Mouse (Mus musculus): Measurements from ENCODE around the gene Ttll3.

Ttll3 gene

DNA sequence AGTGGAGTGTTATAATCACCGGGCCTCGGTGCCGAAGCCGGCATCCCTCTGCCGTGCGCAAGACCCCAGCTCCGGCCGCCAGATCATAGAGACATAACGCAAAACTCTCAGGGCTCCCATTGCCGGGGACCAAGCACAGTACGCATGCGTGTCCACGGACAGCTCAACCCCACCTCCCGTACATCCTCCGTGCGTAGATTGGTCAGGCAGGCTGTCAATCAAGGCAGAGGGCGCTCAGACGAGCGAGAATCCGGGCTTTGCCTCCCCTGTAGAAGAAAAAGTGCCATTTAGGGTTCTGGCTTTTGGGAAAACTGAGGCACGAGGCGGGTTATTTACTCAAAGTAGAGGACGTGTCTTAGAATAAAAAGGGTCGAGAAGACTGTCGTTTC is 30.1 kb downstream of the Ttll3 start, which contains the start of gene Rpusd3:
TSS of gene Rpusd3 (minus strand) at position 142 of the 389 bp plus-strand sequence.
- DNase-seq (ENCODE audit: low spot score in 2 of 2), result peak; percentile 99 to 100

DNA sequence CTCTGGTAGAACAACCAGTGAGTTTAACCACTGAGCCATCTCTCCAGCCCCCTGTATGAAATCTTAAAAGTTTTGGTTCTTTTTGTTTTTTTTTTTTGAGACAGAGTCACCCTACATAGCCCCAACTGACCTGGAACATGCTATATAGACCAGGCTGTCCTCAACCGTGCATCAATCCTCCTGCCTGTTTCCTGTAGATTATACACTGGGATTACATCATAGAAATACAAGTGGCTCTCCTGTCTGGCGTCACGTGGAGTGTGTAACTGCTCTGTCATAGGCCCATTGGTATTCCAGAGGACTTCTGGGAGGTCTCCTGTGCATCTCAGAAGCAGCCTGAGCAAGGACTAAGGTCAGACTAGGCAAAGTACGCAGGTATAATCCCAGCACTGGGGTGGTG is 33.9 kb downstream of the Ttll3 start:
- DNase-seq (ENCODE audit: low spot score in 2 of 2), result no peak

DNA sequence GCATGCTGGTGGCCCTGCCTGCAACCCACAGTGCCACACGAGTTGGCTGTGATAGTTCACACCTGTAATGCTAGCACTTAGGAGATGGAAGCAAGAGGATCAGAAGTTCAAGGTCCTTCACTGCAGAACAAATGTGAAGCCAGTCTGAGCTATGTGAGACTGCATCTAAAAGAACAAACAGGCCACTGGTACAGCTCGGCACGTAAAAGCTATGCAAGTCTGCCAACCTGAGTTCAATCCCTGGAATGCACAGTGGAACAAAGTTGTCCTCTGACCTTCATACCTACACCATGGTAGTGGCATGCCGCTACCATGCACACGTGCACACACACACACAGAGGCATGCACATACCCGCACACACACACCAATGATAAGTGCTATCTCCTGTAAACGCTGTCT is 35.1 kb downstream of the Ttll3 start:
- DNase-seq (ENCODE audit: low spot score in 2 of 2), result no peak

DNA sequence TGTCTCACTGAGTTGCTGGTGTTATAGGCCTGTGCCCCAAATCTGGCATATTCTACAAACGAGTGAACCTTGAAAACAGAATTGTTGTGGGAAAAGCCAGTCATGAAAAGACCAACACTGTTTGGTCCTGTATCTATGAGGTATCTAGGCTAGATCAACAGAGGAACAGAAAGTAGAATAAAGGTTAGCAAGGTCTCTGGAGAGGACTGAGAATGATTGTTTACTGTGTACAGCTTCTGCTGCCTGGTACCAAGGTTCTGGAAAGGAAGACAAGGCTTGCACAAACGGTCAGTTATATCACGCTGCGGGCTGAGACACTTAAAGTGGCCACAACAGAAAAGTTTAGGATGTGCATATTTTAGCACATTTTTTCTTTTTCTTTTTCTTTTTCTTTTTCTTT is 37.6 kb downstream of the Ttll3 start:
- no peak for DNase-seq (ENCODE audit: low spot score in 2 of 2)

DNA sequence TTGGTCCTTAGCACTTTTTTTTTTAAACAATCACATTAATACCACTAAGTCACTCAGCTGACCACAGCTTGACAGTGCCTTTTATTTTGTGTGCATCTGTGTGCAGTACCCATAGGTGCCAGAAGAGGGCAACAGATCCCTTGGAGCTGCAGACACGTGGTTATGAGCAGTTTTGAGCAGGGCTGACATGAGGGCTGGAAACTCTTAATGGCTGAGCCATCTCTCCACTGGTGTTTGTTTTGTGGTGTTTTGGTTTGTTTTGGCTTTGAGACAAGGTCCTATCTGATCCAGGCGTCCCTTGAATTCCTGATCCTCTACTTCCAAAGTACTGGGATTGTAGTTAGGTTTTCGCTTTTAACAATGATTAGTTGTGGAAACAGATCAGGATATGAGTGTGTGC is 38.3 kb downstream of the Ttll3 start:
- peak; percentile 28 to 57 for DNase-seq (ENCODE audit: low spot score in 2 of 2)

DNA sequence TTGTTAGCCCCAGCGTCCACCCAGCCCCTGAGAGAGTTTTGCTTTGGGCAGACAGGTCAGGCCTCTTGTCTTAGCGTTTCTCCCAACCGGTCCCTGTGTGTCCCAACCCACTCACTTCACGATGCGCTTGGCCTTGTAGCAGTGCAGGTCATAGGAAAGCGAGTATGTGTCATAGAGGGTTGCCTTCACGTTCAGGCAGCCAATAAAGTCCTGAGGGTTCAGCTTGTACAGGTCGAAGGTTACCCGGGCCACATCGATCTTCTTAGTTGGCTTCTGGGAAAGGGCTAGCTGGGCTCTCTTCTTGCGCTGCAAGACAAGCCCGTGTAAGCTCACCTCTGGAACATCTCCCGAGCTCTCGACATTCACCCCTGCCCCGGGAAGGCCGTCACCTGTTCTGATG is 38.9 kb downstream of the Ttll3 start:
- DNase-seq (ENCODE audit: low spot score in 2 of 2), result no peak

DNA sequence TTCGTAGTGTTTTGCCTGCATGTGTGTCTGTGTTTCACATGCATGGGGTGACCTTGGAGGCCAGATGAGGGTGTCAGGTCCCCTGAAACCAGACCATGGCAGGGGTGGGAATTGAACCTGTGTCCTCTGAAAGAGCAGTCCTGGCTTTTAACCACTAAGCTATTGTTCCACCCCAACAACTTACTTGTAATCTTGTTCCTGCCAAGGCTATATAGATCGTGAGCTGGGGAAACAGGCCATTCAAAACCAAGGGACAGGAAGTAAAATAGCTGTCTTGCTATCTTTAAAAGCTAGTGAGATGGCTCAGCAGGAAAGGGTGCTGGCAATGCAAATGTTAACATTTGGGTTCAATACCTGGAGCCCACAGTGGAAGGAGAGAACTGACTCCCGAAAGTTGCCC is 40.9 kb downstream of the Ttll3 start:
- DNase-seq (ENCODE audit: low spot score in 2 of 2), result no peak

DNA sequence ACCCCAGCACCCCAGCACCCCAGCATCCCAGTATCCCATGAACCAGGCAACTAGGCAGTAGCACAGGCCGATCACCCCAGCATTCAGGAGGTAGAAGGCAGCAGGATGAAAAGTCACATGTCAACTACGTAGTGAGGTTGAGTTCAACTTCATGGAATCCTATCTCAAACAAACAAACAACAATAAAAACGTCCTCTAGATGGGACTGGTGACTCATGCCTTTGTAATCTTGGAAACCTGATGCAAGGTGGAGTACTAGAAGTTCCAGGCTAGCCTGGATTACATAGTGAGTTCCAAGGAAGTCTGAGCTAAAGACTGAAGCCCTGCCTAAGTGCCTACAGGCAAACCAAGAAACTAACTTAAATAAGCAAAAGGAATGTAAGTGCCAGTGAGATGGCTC is 41.8 kb downstream of the Ttll3 start:
- DNase-seq (ENCODE audit: low spot score in 2 of 2), result no peak

DNA sequence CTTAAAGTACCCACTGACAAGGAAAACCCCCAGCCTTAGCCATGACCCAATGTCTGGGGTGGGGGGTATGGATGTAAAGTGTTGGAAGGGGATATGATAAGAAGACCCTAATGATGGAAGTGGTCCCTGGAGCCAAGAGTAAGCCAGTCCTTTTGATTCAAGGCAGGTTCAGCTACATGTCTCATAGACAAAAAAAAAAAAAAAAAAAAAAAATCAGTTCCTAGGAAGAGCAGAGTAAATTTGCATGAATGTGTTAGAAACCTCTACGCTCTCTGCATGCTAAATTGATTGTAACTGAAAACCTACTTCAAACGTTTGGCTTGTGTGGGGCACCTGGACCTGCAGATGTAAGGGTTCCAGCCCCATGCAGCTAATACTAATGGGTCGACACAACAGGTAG is 42.7 kb downstream of the Ttll3 start:
- no peak for DNase-seq (ENCODE audit: low spot score in 2 of 2)

DNA sequence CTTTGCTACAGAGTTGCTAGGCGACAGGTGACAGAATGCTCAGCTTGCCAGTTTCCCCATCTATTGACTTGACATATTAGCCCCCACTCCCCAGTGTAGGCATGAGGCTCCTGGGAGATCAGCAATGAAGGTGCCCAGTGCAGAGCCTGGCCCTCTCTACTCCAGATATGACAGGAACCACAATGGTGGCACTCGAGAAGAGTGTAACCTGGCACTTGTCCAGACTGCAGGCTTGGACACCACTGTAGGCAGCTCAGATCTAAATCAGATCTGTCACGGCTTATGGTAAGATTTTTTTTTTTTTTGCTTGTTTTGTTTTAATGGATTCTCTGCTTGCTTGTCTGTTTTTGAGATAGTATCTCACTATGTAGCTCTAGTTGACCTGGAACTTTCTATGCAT is 44.6 kb downstream of the Ttll3 start:
- no peak for DNase-seq (ENCODE audit: low spot score in 2 of 2)

DNA sequence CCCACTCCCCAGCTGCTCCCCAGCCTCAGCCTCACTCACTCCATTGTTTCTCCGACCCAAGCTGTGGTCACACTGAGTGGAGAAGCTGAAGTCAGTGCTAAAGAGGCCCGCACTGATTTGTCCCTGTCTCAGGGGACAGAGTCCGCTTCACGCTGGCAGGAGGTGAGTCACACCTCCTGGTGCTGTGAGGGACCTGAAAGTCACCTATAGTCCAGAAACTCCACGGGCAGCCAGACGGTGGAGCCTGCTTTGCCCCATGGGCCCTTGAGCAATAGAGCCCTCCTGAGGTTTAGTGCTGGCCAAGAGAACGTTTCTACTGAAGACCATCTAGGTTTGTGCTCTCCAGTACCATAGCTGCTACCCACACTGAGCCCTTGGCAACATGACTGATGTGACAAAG is 45.6 kb downstream of the Ttll3 start:
- DNase-seq (ENCODE audit: low spot score in 2 of 2), result no peak

DNA sequence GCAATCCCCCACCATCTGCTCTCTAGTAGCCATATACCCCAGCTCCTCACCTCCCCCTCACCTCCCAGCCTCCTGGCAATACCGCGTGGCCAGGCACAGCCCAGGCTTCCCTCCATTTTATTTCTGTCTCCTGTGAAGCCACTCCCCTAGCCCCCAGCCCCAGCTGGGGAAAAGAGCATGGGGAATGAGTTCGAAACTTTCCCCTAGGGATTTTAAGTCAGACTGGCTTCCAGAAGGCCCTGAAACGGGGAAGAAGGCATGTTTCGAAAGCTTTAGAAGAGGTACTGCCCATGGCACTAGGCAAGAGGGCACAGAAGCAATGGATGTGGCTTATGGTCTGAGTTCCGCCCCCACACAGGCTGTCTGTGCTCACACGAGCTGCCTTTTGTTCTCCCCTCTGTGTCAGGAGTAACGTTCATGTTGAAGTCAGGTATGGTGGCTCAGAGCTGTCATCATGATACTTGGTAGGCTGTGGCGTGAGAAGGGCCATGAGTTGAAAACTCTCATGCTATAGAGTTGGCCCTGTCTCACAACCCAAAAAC is 46.7 kb downstream of the Ttll3 start, which contains the start of gene Cidec:
TSS of gene Cidec (minus strand) at position 97 of the 542 bp plus-strand sequence.
- no peak for DNase-seq (ENCODE audit: low spot score in 2 of 2)

DNA sequence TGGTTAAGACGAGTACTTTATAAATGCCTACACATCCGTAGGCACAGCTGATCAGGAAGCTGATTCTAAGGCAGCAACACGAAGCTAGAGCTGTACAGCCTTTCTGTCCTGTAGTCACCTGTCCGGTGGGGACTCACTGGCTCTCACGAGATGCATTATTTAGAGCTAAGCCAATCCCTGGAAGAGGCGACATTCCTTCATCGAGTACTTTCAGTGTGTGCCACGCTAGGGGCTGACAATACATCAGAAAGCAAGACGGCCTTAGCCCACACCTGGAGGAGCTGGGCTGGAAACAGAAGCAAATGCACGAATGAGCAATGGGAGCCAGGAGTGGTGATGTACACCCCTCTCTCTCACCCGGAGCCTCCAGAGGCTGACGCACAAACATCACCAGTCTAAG is 48.1 kb downstream of the Ttll3 start:
- no peak for DNase-seq (ENCODE audit: low spot score in 2 of 2)

DNA sequence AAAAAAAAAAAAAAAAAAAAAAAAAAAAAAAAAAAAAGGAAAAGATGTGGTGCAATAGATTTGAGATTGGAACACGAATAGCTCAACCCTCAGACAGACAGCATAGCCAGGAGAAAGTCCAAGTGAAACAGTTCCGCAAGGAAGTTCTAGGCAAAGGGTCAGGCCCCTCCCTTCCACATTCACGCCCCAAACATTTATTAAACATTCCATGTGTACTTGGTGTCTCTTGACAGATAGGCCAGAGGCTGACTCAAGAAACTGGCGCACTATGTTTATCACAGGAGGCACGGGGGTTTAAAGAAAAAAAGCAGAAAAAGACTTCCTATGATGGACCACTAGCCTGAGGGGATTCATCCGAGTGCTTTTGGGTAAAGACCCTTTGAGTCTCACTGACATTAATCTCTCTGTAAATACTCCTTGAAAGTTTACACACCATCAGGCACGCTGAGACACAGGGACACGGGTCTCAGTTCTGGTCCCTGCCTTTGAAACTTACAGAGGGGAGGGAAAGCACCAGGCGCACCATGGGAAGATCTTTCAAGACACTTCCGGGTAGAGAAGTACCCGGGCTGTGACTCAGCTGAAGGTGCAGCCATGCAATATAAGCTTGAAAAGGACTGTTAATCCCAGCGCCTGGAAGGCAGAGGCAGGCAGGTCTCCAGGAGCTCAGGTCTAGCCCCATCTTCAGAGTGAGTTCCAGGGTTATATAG is 49.8 kb downstream of the Ttll3 start:
- no peak for DNase-seq (ENCODE audit: low spot score in 2 of 2)

DNA sequence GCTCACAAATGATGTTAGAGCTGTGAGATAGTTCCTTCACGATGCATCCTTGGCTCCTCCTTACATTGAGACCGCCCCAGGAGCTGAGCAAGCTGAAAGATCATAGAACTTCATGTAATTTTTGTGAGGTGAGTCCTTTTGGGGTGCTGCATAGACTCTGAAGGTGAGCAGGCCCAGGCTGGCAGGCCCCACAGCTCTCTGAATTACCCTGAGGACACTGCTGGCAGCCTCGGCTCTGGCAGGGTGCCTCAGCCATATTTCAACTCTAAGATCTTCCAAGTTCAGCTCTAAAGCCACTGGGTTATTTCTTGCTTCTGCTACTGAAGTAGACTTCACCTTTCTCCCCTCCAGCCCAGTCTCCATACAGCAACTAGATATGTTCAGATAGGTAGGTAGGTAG is 51.6 kb downstream of the Ttll3 start:
- no peak for DNase-seq (ENCODE audit: low spot score in 2 of 2)

DNA sequence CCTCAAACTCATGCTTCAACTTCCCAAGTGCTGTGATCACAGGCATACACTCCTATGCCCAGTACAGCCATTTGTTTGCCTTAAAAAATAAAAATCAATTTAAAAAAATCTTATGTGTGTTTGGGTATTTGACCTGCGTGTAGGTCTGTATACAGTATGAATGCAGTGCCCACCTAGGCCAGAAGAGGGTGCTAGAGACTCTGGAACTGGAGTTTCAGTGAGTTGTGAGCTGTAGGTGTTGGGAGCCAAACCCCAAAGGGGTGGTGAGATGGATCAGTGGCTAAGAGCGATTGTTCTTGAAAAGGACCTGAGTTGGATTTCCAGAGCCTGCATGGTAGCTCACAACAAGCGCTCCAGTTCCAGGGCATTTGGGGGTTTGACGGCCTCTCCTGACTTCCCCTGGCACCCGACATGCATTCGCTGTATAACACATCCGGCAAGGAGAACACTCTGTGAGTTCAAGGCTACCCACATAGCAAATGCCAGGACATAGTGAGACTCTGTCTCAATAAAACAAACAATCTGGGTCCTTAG is 52.2 kb downstream of the Ttll3 start:
- DNase-seq (ENCODE audit: low spot score in 2 of 2), result peak; percentile 70 to 82

DNA sequence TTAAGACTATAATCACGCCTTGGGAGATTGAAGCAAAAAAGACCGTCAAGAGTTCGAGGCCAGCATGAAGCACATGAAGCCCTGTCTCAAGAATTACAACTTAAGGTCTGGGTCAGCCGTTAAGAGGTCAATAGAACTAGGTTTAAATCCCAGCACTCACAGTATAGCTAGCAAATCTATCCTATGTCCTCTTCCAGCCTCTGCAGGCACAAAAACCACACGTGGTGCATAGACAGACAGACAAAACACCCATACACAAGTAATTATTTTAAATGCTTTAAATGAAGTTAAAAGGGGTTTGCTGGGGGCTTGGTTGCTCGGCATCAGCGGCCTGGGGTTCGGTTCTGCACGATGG is 53.0 kb downstream of the Ttll3 start:
- no peak for DNase-seq (ENCODE audit: low spot score in 2 of 2)

DNA sequence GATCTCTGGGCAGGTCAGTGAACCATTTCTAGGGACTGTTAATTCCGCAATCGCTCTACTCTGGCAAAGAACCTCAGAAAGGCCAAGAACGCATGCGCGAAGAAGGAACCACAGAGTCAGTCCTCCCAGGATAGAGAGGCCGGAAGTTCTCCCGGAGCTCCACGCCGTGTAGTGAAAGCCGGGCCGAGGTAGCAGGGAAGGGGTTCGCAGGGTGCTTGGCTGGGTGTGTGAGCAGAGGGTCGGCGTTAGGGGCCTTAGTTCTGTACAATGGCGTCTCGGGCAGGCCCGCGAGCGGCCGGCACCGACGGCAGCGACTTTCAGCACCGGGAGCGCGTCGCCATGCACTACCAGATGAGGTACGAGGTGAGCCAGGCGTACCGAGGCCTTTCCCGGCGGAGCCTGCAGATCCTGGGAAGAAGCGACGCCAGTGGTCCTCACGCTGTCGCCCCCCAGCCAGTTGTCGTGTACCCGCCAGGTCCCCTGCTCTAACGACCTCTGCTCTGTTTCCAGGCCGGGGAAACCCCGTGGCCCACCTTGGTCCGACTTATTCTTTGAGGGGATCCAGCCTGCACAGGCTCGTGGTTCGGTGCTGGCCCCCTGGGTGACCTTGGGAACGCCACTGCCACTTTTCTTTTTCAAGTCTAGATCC is 53.5 kb downstream of the Ttll3 start, which contains the start of gene Jagn1:
TSS of gene Jagn1 (plus strand) at position 128 of the 649 bp plus-strand sequence.
- DNase-seq (ENCODE audit: low spot score in 2 of 2), result peak; percentile 81 to 88

DNA sequence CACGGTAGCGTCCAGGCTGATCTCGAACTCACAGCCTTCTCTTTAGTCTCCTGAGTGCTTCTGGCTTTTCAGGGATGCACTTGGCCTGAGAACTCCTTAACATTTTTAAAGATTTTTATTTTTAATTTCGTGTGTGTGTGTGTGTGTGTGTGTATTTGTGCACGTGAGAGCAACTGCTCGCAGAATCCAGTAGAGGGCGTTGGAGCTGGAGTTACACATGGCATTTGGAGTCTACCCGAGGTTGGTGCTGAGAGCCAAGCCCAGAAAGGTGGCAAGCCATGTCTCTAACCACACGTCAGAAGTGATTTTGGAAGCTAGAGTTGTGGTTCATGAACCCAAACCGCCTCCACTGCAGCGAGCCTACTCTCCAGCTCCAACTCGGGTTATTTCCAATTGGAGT is 54.0 kb downstream of the Ttll3 start:
- no peak for DNase-seq (ENCODE audit: low spot score in 2 of 2)

DNA sequence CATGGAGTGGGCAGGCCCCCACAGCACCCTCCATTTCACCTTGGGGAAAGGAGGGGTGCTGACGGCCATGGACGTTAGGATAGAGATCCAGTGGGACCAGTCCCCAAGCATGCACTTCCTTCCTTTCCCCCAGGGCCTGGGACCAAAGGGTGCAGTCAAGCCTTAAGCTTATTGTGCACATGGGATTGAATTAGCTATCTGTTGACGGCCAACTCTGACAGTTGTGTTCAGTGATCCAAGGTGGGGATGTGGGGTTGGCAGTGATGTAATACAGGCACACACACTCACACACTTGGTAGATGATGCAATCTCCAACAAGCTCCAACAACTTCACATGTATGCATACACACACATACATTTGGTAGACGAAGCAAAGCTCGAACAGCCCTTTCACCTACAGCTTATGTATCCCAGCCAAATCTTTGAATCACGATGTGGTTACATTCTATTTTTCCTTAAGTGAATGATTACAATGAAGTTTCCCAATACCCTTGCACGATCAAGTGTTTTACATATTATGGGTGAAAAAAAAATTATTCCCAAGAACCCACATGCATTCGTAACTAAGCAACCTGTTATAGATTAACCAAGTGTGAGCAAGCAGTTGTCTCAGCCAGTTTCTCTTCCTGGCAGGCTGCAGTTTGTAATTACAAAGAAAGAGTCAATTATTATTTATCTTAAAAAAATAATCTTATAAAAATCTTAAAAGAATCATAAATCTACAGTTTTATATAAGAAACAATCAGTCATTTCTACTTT is 55.3 kb downstream of the Ttll3 start:
- DNase-seq (ENCODE audit: low spot score in 2 of 2), result no peak

DNA sequence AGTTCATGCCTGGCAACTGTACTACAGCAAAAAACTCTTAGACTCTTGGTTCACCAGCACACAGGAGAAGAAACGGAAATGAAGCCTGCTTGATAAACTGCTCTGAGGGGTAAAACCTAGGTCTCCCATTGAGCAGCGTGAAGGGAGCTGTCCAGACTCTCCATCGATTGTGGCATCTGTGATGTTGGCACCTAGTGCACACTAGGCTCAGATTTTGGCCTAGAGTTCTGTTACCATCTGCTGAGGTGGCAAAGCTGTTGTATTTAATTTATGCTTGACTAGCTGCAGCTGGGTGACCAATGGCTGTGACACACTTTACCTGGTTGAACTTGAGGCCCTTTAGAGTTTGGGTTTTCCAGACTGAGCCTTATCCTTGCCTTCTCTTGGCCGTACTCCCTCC is 58.6 kb downstream of the Ttll3 start:
- no peak for DNase-seq (ENCODE audit: low spot score in 2 of 2)

DNA sequence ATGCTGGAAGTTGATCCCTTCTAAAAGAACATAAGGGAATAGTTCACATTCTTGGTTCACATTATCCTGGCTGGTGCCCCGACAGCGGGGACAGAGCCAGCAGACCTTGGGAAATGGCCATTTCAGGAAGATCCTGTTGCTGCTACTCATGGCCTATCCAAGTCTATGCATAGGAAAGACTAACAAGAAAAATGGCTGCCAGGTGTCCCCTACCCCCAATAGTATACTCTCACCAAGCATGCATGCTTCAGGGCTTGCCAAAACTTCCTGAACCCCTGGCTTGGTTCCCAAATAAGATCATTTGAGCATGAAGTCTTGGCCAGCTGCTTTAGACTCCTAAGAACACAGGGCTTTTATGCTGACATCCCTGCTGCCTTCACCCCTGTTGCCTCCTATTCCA is 62.8 kb downstream of the Ttll3 start:
- DNase-seq (ENCODE audit: low spot score in 2 of 2), result no peak
